10 mouse cellular contexts compared by ENCODE assay signal in genomic region chr9:44399114-44399794, GRCm38 (mm10). TPM values are rescaled to one million over a fixed set of nuclear protein-coding genes. Genes with fewer than 3 reads are reported as not detected.
DNase-seq lines count a peak whose midpoint lies in the region; ATAC-seq and TF ChIP-seq lines count a peak whose summit lies in the region.
"Had no signal": no experiment of that assay in that cellular context is flagged by ENCODE, and none has a peak within 500 bp of the region (broad histone marks: within the 10 kb centered on the region; RNA-seq: fewer than 3 reads in every experiment).

No protein-coding gene starts in this region.

- peak overlapping the region; percentile 89 for H3K9ac ChIP-seq in intestine, embryonic 16.5 days (ENCODE audit: low read depth, low read length)
- H3K9ac ChIP-seq in stomach, embryonic 15.5 days, result no peak overlapping the region
- H3K9ac ChIP-seq in lung, postnatal 0 days (replicated peaks; ENCODE audit: low read depth), result no peak overlapping the region

- peak overlapping the region; percentile 87 for H3K4me3 ChIP-seq in gastrocnemius, adult 2 months
- H3K4me3 ChIP-seq in megakaryocyte, embryonic 14.5 days (replicated peaks), result peak overlapping the region; percentile 79
- H3K4me3 ChIP-seq in intestine, embryonic 16.5 days (ENCODE audit: low read length), result peak overlapping the region; percentile 85
- 0 out of 2 replicates have a peak overlapping the region, but pooled peaks have one; percentile 66 for H3K4me3 ChIP-seq in stomach, embryonic 15.5 days (replicated peaks)
- no peak overlapping the region for H3K4me3 ChIP-seq in lung, postnatal 0 days (ENCODE audit: low read depth, low read length)

- WGBS in intestine, embryonic 16.5 days, result 79% methylated on average over 13 of the region's 13 CpGs
- WGBS in stomach, embryonic 15.5 days, result 75% methylated on average over 13 of the region's 13 CpGs
- WGBS in lung, postnatal 0 days, result 75% methylated on average over 13 of the region's 13 CpGs

- H3K27ac ChIP-seq in gastrocnemius, adult 2 months, result peak overlapping the region; percentile 97
- H3K27ac ChIP-seq in intestine, embryonic 16.5 days (ENCODE audit: low read length), result no peak overlapping the region
- no peak overlapping the region for H3K27ac ChIP-seq in stomach, embryonic 15.5 days
- no peak overlapping the region for H3K27ac ChIP-seq in lung, postnatal 0 days (ENCODE audit: low read length)

- H3K36me3 ChIP-seq in megakaryocyte, embryonic 14.5 days (replicated peaks; ENCODE audit: low read length), result peaks cover 61% of the 10 kb centered on the region
- H3K36me3 ChIP-seq in intestine, embryonic 16.5 days (ENCODE audit: control insufficient read depth, insufficient read depth, low read length), result peaks cover 4% of the 10 kb centered on the region; the same call in 1 of the 2 replicates
- H3K36me3 ChIP-seq in stomach, embryonic 15.5 days, result peaks cover 37% of the 10 kb centered on the region
- peaks cover 23% of the 10 kb centered on the region for H3K36me3 ChIP-seq in lung, postnatal 0 days (ENCODE audit: insufficient read depth, low read length)

- ATAC-seq in megakaryocyte, adult 5-6 weeks (ENCODE audit: poor library complexity, severe bottlenecking), result no peak
- ATAC-seq in intestine, embryonic 16.5 days, result no peak
- no peak for ATAC-seq in stomach, embryonic 15.5 days (ENCODE audit: insufficient read depth, low FRiP score, low read depth)
- no peak for ATAC-seq in lung, postnatal 0 days

- no peaks in the 10 kb centered on the region for H3K9me3 ChIP-seq in megakaryocyte, embryonic 14.5 days
- no peaks in the 10 kb centered on the region for H3K9me3 ChIP-seq in intestine, embryonic 16.5 days (ENCODE audit: control insufficient read depth, low read length)
- H3K9me3 ChIP-seq in stomach, embryonic 15.5 days, result no peaks in the 10 kb centered on the region
- no peaks in the 10 kb centered on the region for H3K9me3 ChIP-seq in lung, postnatal 0 days (ENCODE audit: low read length)

- H3K27me3 ChIP-seq in megakaryocyte, embryonic 14.5 days (replicated peaks), result no peaks in the 10 kb centered on the region
- H3K27me3 ChIP-seq in intestine, embryonic 16.5 days (replicated peaks; ENCODE audit: control insufficient read depth, insufficient read depth, low read length), result no peaks in the 10 kb centered on the region
- H3K27me3 ChIP-seq in stomach, embryonic 15.5 days (replicated peaks), result no peaks in the 10 kb centered on the region
- H3K27me3 ChIP-seq in lung, postnatal 0 days (replicated peaks; ENCODE audit: insufficient read depth, low read length), result no peaks in the 10 kb centered on the region

- no peak for TF ChIP-seq CTCF in gastrocnemius, adult 2 months (IDR thresholded peaks at IDR 0.05)
- no peak for TF ChIP-seq CTCF in lung, postnatal 0 days (IDR thresholded peaks at IDR 0.05)

- intact Hi-C loops in gastrocnemius, adult 2 months (cut with DNase I), result no loop called here

- peak; percentile 83 for DNase-seq in gastrocnemius, adult 2 months
- DNase-seq in gastrocnemius, postnatal 4 days (ENCODE audit: low spot score in 2 of 2), result no peak
- DNase-seq in right cerebral cortex, postnatal 25 days, result no peak
- no peak for DNase-seq in lung, postnatal 0 days (ENCODE audit: low spot score)
- DNase-seq: layer of hippocampus, postnatal 36 days; lung, postnatal 10 days had no signal

- no peak for TF ChIP-seq EP300 in lung, postnatal 0 days (IDR thresholded peaks at IDR 0.05)

- H3K4me2 ChIP-seq in intestine, embryonic 16.5 days (ENCODE audit: low read depth, low read length), result peak overlapping the region; percentile 84
- no peak overlapping the region for H3K4me2 ChIP-seq in stomach, embryonic 15.5 days
- H3K4me2 ChIP-seq in lung, postnatal 0 days (replicated peaks; ENCODE audit: low read depth, low read length), result no peak overlapping the region

- H3K4me1 ChIP-seq in megakaryocyte, embryonic 14.5 days, result peaks cover 67% of the 10 kb centered on the region
- peaks cover 13% of the 10 kb centered on the region for H3K4me1 ChIP-seq in intestine, embryonic 16.5 days (ENCODE audit: control insufficient read depth, insufficient read depth, low read length)
- no peaks in the 10 kb centered on the region for H3K4me1 ChIP-seq in stomach, embryonic 15.5 days
- 0 out of 2 replicates have a peak, but pooled peaks cover 6% of the 10 kb centered on the region for H3K4me1 ChIP-seq in lung, postnatal 0 days (ENCODE audit: insufficient read depth, low read depth, low read length)

RNA-seq across cellular contexts. Expression of gene Slc37a4, which starts 2.6 kb away (rescaled TPM):
- total RNA-seq in gastrocnemius, adult 2 months (2021), result 100 to 1,000 TPM in 1 of 2 experiments, 10 to 100 TPM in 1; 90.6 to 129 TPM
- 10 to 100 TPM; 58.2 to 68.3 TPM for total RNA-seq in gastrocnemius, postnatal 4 days (2021)
- polyA plus RNA-seq in megakaryocyte, embryonic 14.5 days (2012; ENCODE audit: insufficient read depth, low replicate concordance), result 10.2 and 10.4 TPM in 2 replicates
- total RNA-seq in megakaryocyte, adult 5-6 weeks (2015), result 19.7 and 23.5 TPM in 2 replicates
- total RNA-seq in megakaryocyte, adult 5-6 weeks (2017), result 14.8 and 28.3 TPM in 2 replicates
- 87.2 and 101 TPM in 2 replicates for polyA plus RNA-seq in intestine, embryonic 16.5 days (2015; fragmentation: Nextera tagmentation; extraction: Ambion mirVana)
- polyA plus RNA-seq in stomach, embryonic 15.5 days (2015; fragmentation: Nextera tagmentation; extraction: Ambion mirVana), result 31.1 and 34.1 TPM in 2 replicates
- 14.7 and 17.7 TPM in 2 replicates for polyA plus RNA-seq in lung, postnatal 0 days (2015; fragmentation: Nextera tagmentation; extraction: Ambion mirVana)

RNA-seq across cellular contexts. Expression of gene Rps25, which starts 7.7 kb away (rescaled TPM):
- 100 to 1,000 TPM; 740 to 827 TPM for total RNA-seq in gastrocnemius, adult 2 months (2021)
- 1,000 to 10,000 TPM; 1,491 to 1,513 TPM for total RNA-seq in gastrocnemius, postnatal 4 days (2021)
- 33.9 and 149 TPM in 2 replicates for polyA plus RNA-seq in megakaryocyte, embryonic 14.5 days (2012; ENCODE audit: insufficient read depth, low replicate concordance)
- 2,100 and 2,121 TPM in 2 replicates for total RNA-seq in megakaryocyte, adult 5-6 weeks (2015)
- 1,309 and 1,413 TPM in 2 replicates for total RNA-seq in megakaryocyte, adult 5-6 weeks (2017)
- polyA plus RNA-seq in intestine, embryonic 16.5 days (2015; fragmentation: Nextera tagmentation; extraction: Ambion mirVana), result 1,622 and 1,645 TPM in 2 replicates
- 1,740 and 2,121 TPM in 2 replicates for polyA plus RNA-seq in stomach, embryonic 15.5 days (2015; fragmentation: Nextera tagmentation; extraction: Ambion mirVana)
- polyA plus RNA-seq in lung, postnatal 0 days (2015; fragmentation: Nextera tagmentation; extraction: Ambion mirVana), result 1,758 and 2,031 TPM in 2 replicates

RNA-seq across cellular contexts. Expression of gene Trappc4, which starts 8.1 kb away (rescaled TPM):
- total RNA-seq in gastrocnemius, adult 2 months (2021), result 10 to 100 TPM; 15.4 to 21.5 TPM
- 10 to 100 TPM; 43.2 to 43.5 TPM for total RNA-seq in gastrocnemius, postnatal 4 days (2021)
- polyA plus RNA-seq in megakaryocyte, embryonic 14.5 days (2012; ENCODE audit: insufficient read depth, low replicate concordance), result 10.0 and 29.6 TPM in 2 replicates
- total RNA-seq in megakaryocyte, adult 5-6 weeks (2015), result 91.3 and 95.4 TPM in 2 replicates
- 24.1 and 32.5 TPM in 2 replicates for total RNA-seq in megakaryocyte, adult 5-6 weeks (2017)
- polyA plus RNA-seq in intestine, embryonic 16.5 days (2015; fragmentation: Nextera tagmentation; extraction: Ambion mirVana), result 110 and 122 TPM in 2 replicates
- 115 and 125 TPM in 2 replicates for polyA plus RNA-seq in stomach, embryonic 15.5 days (2015; fragmentation: Nextera tagmentation; extraction: Ambion mirVana)
- polyA plus RNA-seq in lung, postnatal 0 days (2015; fragmentation: Nextera tagmentation; extraction: Ambion mirVana), result 133 and 136 TPM in 2 replicates

RNA-seq across cellular contexts. Expression of gene Ccdc84, which starts 19.1 kb away (rescaled TPM):
- total RNA-seq in gastrocnemius, adult 2 months (2021), result 1 to 10 TPM; 5.0 to 5.7 TPM
- total RNA-seq in gastrocnemius, postnatal 4 days (2021), result 10 to 100 TPM in 1 of 2 experiments, 1 to 10 TPM in 1; 10.0 to 17.3 TPM
- 11.9 and 19.2 TPM in 2 replicates for polyA plus RNA-seq in megakaryocyte, embryonic 14.5 days (2012; ENCODE audit: insufficient read depth, low replicate concordance)
- total RNA-seq in megakaryocyte, adult 5-6 weeks (2015), result 24.5 TPM in 2 replicates
- 19.8 and 27.1 TPM in 2 replicates for total RNA-seq in megakaryocyte, adult 5-6 weeks (2017)
- 23.3 and 25.9 TPM in 2 replicates for polyA plus RNA-seq in intestine, embryonic 16.5 days (2015; fragmentation: Nextera tagmentation; extraction: Ambion mirVana)
- 27.4 and 27.9 TPM in 2 replicates for polyA plus RNA-seq in stomach, embryonic 15.5 days (2015; fragmentation: Nextera tagmentation; extraction: Ambion mirVana)
- 24.2 and 24.5 TPM in 2 replicates for polyA plus RNA-seq in lung, postnatal 0 days (2015; fragmentation: Nextera tagmentation; extraction: Ambion mirVana)

RNA-seq across cellular contexts. Expression of gene Hyou1, which starts 20.0 kb away (rescaled TPM):
- 10 to 100 TPM; 24.2 to 33.6 TPM for total RNA-seq in gastrocnemius, adult 2 months (2021)
- total RNA-seq in gastrocnemius, postnatal 4 days (2021), result 10 to 100 TPM; 49.2 to 51.3 TPM
- polyA plus RNA-seq in megakaryocyte, embryonic 14.5 days (2012; ENCODE audit: insufficient read depth, low replicate concordance), result 14.1 and 28.1 TPM in 2 replicates
- 27.2 and 29.7 TPM in 2 replicates for total RNA-seq in megakaryocyte, adult 5-6 weeks (2015)
- 48.3 and 49.7 TPM in 2 replicates for total RNA-seq in megakaryocyte, adult 5-6 weeks (2017)
- polyA plus RNA-seq in intestine, embryonic 16.5 days (2015; fragmentation: Nextera tagmentation; extraction: Ambion mirVana), result 36.5 and 41.2 TPM in 2 replicates
- polyA plus RNA-seq in stomach, embryonic 15.5 days (2015; fragmentation: Nextera tagmentation; extraction: Ambion mirVana), result 30.6 and 36.2 TPM in 2 replicates
- polyA plus RNA-seq in lung, postnatal 0 days (2015; fragmentation: Nextera tagmentation; extraction: Ambion mirVana), result 11.1 and 11.4 TPM in 2 replicates

Comparison
In these comparisons a context has a peak if more than half of its experiments do, and no peak if none do; other contexts are left out.
1. RNA of gene Rps25, which starts 7.7 kb away (polyA plus RNA-seq): 1,740 to 2,121 TPM in stomach, embryonic 15.5 days, 1,758 to 2,031 TPM in lung, postnatal 0 days and 1,622 to 1,645 TPM in intestine, embryonic 16.5 days; 33.9 to 149 TPM in megakaryocyte, embryonic 14.5 days; every median in the first group is over 10 times any median in the second.